Mouse (Mus musculus): ENCODE data around the gene Grin2c. TPM values are rescaled to one million over a fixed set of nuclear protein-coding genes. Genes with fewer than 3 reads are reported as not detected.

The Grin2c gene
- polyA plus RNA-seq, 1 experiment from 2014 or later = not detected

DNA sequence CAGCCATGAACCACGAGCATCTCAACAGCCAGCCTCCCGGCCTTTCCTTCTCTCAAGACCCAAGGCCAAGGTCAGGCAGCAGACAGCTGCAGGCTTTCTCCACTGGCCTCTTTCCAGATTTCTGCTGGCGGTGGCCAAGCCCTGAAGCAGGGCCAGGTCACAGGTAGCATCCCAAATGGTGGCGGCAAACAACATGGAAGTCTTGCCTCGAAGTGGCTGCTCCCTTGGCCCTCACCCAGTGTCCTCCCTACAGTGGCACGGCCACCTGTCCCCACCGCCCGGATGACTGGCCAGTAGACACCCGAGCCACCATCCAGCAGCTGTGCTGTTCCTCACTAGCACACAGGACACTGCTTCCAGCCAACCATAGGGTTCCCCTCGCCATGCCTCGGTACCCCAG, 25.6 kb downstream of the Grin2c start:
- Histone ChIP-seq H3K27me3 (replicated peaks; ENCODE audit: control insufficient read depth, insufficient read depth, low read length) (0 out of 2 replicates have a peak, but pooled peaks cover under 1% of the 10 kb centered on the region), H3K4me3 (ENCODE audit: low read depth, low read length) (no peak overlapping the region), H3K4me2 (ENCODE audit: low read length) (no peak overlapping the region), H3K36me3 (ENCODE audit: control insufficient read depth, insufficient read depth, low read length) (peaks cover 7% of the 10 kb centered on the region; the same call in 1 of the 2 replicates), H3K27ac (ENCODE audit: low read depth) (no peak overlapping the region), H3K9ac (ENCODE audit: low read length) (no peak overlapping the region), H3K4me1 (replicated peaks; ENCODE audit: control insufficient read depth, insufficient read depth, low read length) (peaks cover 4% of the 10 kb centered on the region; the same call in 1 of the 2 replicates), H3K9me3 (ENCODE audit: control insufficient read depth, low read length) (no peaks in the 10 kb centered on the region)
- ATAC-seq (replicated peaks; ENCODE audit: low FRiP score, low TSS enrichment, low read depth) = no peak
- 88% methylated on average over 11 of the region's 11 CpGs for WGBS
- no peak for DNase-seq (ENCODE audit: low spot score)

- no peak for ATAC-seq (replicated peaks; ENCODE audit: low FRiP score, low TSS enrichment, low read depth)
- Histone ChIP-seq H3K4me2 (ENCODE audit: low read length) (no peak overlapping the region), H3K27ac (ENCODE audit: low read depth) (no peak overlapping the region), H3K27me3 (replicated peaks; ENCODE audit: control insufficient read depth, insufficient read depth, low read length) (no peaks in the 10 kb centered on the region), H3K9me3 (ENCODE audit: control insufficient read depth, low read length) (no peaks in the 10 kb centered on the region), H3K9ac (ENCODE audit: low read length) (no peak overlapping the region), H3K36me3 (ENCODE audit: control insufficient read depth, insufficient read depth, low read length) (no peaks in the 10 kb centered on the region), H3K4me1 (replicated peaks; ENCODE audit: control insufficient read depth, insufficient read depth, low read length) (peaks cover 16% of the 10 kb centered on the region), H3K4me3 (ENCODE audit: low read depth, low read length) (no peak overlapping the region)
- no peak for DNase-seq (ENCODE audit: low spot score)
- WGBS = 13% methylated on average over 5 of the region's 5 CpGs
These were observed 30.5 kb downstream of the Grin2c start for GRCm38 (mm10) chr11:115236570-115236969.

- peaks cover 21% of the 10 kb centered on the region for H3K4me1 ChIP-seq (replicated peaks; ENCODE audit: control insufficient read depth, insufficient read depth, low read length)
- DNase-seq (ENCODE audit: low spot score) (no peak), ATAC-seq (replicated peaks; ENCODE audit: low FRiP score, low TSS enrichment, low read depth) (no peak)
- 75% methylated on average over 15 of the region's 15 CpGs for WGBS
- H3K9me3 ChIP-seq (ENCODE audit: control insufficient read depth, low read length) = no peaks in the 10 kb centered on the region
- H3K27ac ChIP-seq (ENCODE audit: low read depth) = no peak overlapping the region
- no peaks in the 10 kb centered on the region for H3K36me3 ChIP-seq (ENCODE audit: control insufficient read depth, insufficient read depth, low read length)
- no peak overlapping the region for H3K4me2 ChIP-seq (ENCODE audit: low read length)
- H3K27me3 ChIP-seq (replicated peaks; ENCODE audit: control insufficient read depth, insufficient read depth, low read length) = no peaks in the 10 kb centered on the region
- H3K9ac ChIP-seq (ENCODE audit: low read length) = no peak overlapping the region
- no peak overlapping the region for H3K4me3 ChIP-seq (ENCODE audit: low read depth, low read length)
These were observed 32.6 kb downstream of the Grin2c start for GRCm38 (mm10) chr11:115234320-115235044.

- Histone ChIP-seq H3K27me3 (replicated peaks; ENCODE audit: control insufficient read depth, insufficient read depth, low read length) (no peaks in the 10 kb centered on the region), H3K9ac (ENCODE audit: low read length) (no peak overlapping the region), H3K9me3 (ENCODE audit: control insufficient read depth, low read length) (no peaks in the 10 kb centered on the region), H3K4me2 (ENCODE audit: low read length) (no peak overlapping the region), H3K4me3 (ENCODE audit: low read depth, low read length) (no peak overlapping the region), H3K36me3 (ENCODE audit: control insufficient read depth, insufficient read depth, low read length) (no peaks in the 10 kb centered on the region), H3K4me1 (replicated peaks; ENCODE audit: control insufficient read depth, insufficient read depth, low read length) (peaks cover 21% of the 10 kb centered on the region), H3K27ac (ENCODE audit: low read depth) (no peak overlapping the region)
- ATAC-seq (replicated peaks; ENCODE audit: low FRiP score, low TSS enrichment, low read depth) (no peak), DNase-seq (ENCODE audit: low spot score) (no peak)
- 62% methylated on average over 20 of the region's 20 CpGs for WGBS
These were observed 33.3 kb downstream of the Grin2c start for GRCm38 (mm10) chr11:115233526-115234290.

GRCm38 (mm10) chr11:115232889-115233288, 34.2 kb downstream of the Grin2c start:
- ATAC-seq (replicated peaks; ENCODE audit: low FRiP score, low TSS enrichment, low read depth) (no peak), DNase-seq (ENCODE audit: low spot score) (no peak)
- Histone ChIP-seq H3K36me3 (ENCODE audit: control insufficient read depth, insufficient read depth, low read length) (no peaks in the 10 kb centered on the region), H3K27me3 (replicated peaks; ENCODE audit: control insufficient read depth, insufficient read depth, low read length) (no peaks in the 10 kb centered on the region; the same call in 1 of the 2 replicates), H3K9ac (ENCODE audit: low read length) (no peak overlapping the region), H3K27ac (ENCODE audit: low read depth) (no peak overlapping the region), H3K4me3 (ENCODE audit: low read depth, low read length) (no peak overlapping the region), H3K4me1 (replicated peaks; ENCODE audit: control insufficient read depth, insufficient read depth, low read length) (peaks cover 21% of the 10 kb centered on the region), H3K9me3 (ENCODE audit: control insufficient read depth, low read length) (no peaks in the 10 kb centered on the region), H3K4me2 (ENCODE audit: low read length) (no peak overlapping the region)
- 87% methylated on average over 5 of the region's 5 CpGs for WGBS

GRCm38 (mm10) chr11:115231924-115232323, 35.1 kb downstream of the Grin2c start:
- no peak overlapping the region for H3K4me2 ChIP-seq (ENCODE audit: low read length)
- no peaks in the 10 kb centered on the region for H3K36me3 ChIP-seq (ENCODE audit: control insufficient read depth, insufficient read depth, low read length)
- H3K4me3 ChIP-seq (ENCODE audit: low read depth, low read length) = no peak overlapping the region
- WGBS = 48% methylated on average over 9 of the region's 9 CpGs
- no peak for DNase-seq (ENCODE audit: low spot score)
- H3K9ac ChIP-seq (ENCODE audit: low read length) = no peak overlapping the region
- no peaks in the 10 kb centered on the region; the same call in 1 of the 2 replicates for H3K27me3 ChIP-seq (replicated peaks; ENCODE audit: control insufficient read depth, insufficient read depth, low read length)
- H3K27ac ChIP-seq (ENCODE audit: low read depth) = peak overlapping the region; percentile 73; the same call in 1 of the 2 replicates
- peaks cover 21% of the 10 kb centered on the region for H3K4me1 ChIP-seq (replicated peaks; ENCODE audit: control insufficient read depth, insufficient read depth, low read length)
- H3K9me3 ChIP-seq (ENCODE audit: control insufficient read depth, low read length) = no peaks in the 10 kb centered on the region
- no peak for ATAC-seq (replicated peaks; ENCODE audit: low FRiP score, low TSS enrichment, low read depth)

DNA sequence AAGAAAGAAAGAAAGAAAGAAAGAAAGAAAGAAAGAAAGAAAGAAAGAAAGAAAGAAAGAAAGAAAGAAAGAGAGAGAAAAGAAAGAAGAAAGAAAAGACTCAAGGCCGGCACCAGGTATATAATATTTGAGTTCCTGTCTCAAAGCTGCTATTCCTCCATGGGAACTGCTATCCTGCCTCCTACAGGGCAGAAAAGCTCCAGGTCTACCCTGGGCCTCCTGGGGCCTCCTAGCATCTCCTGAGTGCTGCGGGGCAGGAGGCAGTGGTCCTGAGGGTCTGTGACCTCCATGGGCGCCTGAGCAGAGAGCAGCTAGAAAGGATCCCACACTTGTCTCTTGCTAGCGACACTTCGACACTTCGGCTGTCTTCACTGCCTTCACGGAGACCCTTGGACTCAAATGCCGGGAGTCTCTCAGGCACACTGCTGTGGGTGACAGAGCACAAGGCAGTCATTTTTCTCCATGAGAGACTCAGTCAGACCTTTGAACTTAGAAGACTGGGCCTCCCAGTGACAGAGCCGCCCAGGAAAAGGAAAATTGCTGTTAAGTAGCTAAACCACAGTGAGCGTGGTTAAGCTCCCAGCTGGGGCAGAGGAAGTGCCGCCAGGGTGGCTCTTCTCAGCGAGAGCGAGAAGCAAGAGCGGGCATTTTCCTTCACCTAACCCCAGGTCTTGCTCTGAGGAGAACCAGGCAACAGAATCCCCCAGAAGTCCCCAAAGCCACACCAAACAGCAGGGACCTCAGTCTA, 35.7 kb downstream of the Grin2c start:
- no peak overlapping the region for H3K4me3 ChIP-seq (ENCODE audit: low read depth, low read length)
- H3K4me2 ChIP-seq (ENCODE audit: low read length) = no peak overlapping the region
- no peak overlapping the region for H3K9ac ChIP-seq (ENCODE audit: low read length)
- peak; percentile 71 for DNase-seq (ENCODE audit: low spot score)
- 41% methylated on average over 14 of the region's 14 CpGs for WGBS
- no peaks in the 10 kb centered on the region; the same call in 1 of the 2 replicates for H3K27me3 ChIP-seq (replicated peaks; ENCODE audit: control insufficient read depth, insufficient read depth, low read length)
- ATAC-seq (replicated peaks; ENCODE audit: low FRiP score, low TSS enrichment, low read depth) = no peak; the same call in 1 of the 2 replicates
- peak overlapping the region; percentile 73 for H3K27ac ChIP-seq (ENCODE audit: low read depth)
- no peaks in the 10 kb centered on the region for H3K9me3 ChIP-seq (ENCODE audit: control insufficient read depth, low read length)
- H3K4me1 ChIP-seq (replicated peaks; ENCODE audit: control insufficient read depth, insufficient read depth, low read length) = peaks cover 16% of the 10 kb centered on the region
- H3K36me3 ChIP-seq (ENCODE audit: control insufficient read depth, insufficient read depth, low read length) = no peaks in the 10 kb centered on the region
